Mouse (Mus musculus) heart, postnatal 10 days (tissue): ENCODE data around the gene Col4a2. TPM values are rescaled to one million over a fixed set of nuclear protein-coding genes. Genes with fewer than 3 reads are reported as not detected.
A peak's percentile ranks its signal among the peaks of the same experiment; 100 is the strongest.

ENCODE experiments used
- DNase-seq, 2 experiments: peaks; one replicate each; pipeline ENCODE4 v3.0.0; 2021
- intact Hi-C: fragments of 180-260 bp; cut with DNase I; formaldehyde crosslinking; loops from one replicate; pipeline ENCODE4 v1.15.1; 2025
- total RNA-seq, 2 experiments: library from RNA; stranded (reverse); gene quantifications; 2 replicates each; pipeline ENCODE4 v1.2.3; 2021

The Col4a2 gene
- total RNA-seq, 2 experiments from 2014 or later = 697 to 713 TPM

DNA sequence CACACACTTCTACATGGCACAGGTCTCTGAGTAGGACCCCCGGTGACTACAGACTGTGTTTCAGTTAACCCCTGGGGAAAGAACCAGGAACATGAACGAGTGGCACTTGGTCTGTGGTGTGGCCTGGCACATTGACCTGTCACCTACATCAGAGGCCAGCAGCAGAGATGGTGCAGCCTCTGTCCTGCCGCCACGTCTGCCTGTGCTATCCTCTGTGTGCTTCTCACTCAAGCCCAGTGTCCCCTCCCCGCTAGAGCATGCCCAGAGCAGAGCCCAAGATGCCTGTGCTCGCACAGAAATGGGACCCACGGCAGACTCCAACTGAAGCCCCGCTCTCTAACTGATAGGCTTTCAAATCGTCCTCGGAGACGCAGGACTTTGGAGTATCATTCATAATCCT lies 6.8 kb downstream of the Col4a2 start:
- no peak for DNase-seq
- intact Hi-C loops = no loop called here

GRCm38 (mm10) chr8:11321841-11322240 lies 9.2 kb downstream of the Col4a2 start:
- intact Hi-C loops = no loop called here
- no peak for DNase-seq

DNA sequence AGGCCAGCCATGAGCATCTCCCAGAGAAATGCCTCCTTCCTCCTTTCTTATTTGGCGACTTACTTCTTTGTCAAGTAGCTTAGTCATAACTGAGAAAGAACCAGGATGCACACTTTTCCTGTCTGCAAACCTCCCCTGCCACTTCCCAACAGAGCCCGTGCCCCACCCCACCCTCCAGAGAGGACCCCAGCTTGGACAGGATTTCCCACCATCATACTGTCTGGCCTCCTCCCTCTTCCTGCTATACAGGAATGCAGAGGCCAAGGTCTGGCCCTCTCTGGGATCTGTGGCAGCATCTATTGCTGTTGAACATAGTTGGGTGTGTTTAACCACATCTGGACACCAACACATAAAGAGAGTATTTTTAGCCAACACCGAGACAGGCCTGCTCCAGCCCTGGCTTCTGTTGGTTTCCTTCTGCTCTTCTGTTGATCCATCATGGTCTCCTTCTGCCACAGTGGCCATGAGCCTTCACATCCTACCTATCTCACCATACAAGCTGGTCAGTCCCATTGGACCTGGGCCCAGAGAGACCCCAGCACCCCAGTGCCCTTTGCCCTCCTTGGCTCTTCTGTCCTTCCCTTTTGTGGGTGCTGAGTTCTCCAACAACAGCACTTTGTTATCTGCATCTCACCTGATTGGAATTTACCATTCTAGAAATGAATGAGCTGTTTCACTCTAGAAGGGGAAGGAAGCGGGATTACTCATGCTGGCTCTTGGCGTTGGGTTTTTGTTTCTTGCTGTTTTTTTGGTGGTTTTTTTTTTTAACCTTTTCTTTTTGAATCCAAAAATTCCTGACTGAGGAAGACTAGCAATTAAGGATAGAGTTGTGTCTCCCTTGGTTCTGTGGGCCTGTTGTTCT lies 10.3 kb downstream of the Col4a2 start:
- intact Hi-C loops = no loop called here

GRCm38 (mm10) chr8:11323681-11324080 lies 11.1 kb downstream of the Col4a2 start:
- intact Hi-C loops = no loop called here
- no peak for DNase-seq

More for the DNA sequence above, 10.3 kb downstream of the Col4a2 start:
- peak in 1 of 2 experiments; percentile 52 for DNase-seq

DNA sequence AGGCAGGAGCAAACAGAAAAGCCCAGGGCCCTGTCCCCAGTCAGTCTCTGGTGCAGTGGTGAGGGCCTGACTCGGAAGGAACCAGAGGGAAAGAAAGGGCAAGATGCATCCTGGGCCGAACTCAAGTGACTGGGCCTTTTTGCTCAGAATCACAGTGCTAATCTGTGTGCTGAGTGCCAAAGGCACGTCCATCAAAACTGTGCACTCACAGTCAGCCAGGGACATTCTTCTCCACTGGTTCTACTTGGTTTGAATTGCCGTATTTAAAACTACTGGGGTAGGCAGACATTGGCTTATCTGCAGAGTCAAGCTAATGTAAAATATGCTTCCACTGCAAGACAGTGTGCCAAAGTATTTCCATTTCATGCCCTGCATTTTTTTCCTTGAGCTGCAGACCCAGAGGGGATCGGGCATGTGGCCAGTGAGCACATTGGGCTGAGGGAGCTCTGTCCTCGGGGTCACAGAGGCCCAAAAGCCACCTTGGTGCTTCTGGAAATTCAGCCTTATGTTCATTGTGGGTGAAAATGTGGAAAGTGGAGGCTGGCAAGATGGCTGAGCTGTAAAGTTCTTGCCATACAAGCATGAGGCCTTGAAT lies 12.3 kb downstream of the Col4a2 start:
- DNase-seq = peak in 1 of 2 experiments; percentile 54
- intact Hi-C loops = no loop called here

DNA sequence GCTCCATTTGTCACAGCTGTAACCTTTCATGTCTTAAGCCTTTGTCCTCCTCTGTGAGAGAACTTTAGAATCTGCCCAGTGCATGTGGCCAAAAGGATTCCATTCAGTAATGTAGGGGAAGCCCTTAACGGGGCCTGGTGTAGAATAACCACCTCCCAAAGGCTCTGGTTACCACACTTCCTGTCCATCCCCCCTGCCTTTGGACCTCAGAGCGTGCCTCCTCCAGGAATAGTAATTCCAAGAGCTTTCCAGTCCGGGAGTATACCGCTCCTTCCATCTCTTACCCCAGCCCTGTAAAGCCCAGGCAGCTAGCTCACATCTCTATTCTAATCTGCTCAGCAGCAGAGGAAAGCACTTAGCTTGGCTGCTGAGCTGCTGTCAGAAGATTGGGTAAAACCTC lies 14.7 kb downstream of the Col4a2 start:
- intact Hi-C loops = no loop called here
- no peak for DNase-seq

- DNase-seq = no peak
- intact Hi-C loops = no loop called here
Observed at GRCm38 (mm10) chr8:11327722-11328417, 15.3 kb downstream of the Col4a2 start.

DNA sequence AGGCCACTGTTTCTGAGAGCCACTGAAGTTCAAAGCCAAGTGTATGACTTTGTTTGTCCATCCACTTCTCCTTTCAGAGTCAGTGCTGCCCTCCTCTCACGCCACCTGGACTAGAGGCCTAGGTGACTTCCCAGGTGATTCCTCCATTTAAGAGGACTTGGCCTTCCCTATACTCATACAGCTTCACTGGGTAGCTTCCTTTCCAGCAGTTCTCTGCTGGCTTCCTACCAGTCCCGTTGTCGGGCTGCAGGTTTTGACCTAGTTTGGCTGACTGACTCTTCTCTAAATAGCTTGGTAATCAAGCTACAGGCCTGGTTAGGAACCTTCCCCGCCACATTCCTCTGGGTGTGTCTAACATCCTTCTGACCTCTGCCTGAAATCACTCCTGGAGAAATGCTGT lies 19.0 kb downstream of the Col4a2 start:
- peak; percentile 82 to 84 for DNase-seq
- intact Hi-C loops = loop anchor here (5.0 kb wide), 1 partner anchor 51 kb away; no protein-coding TSS in a partner anchor

GRCm38 (mm10) chr8:11333746-11334145 lies 21.1 kb downstream of the Col4a2 start:
- DNase-seq = no peak
- intact Hi-C loops = loop anchor here (5.0 kb wide), 1 partner anchor 49 kb away; no protein-coding TSS in a partner anchor

DNA sequence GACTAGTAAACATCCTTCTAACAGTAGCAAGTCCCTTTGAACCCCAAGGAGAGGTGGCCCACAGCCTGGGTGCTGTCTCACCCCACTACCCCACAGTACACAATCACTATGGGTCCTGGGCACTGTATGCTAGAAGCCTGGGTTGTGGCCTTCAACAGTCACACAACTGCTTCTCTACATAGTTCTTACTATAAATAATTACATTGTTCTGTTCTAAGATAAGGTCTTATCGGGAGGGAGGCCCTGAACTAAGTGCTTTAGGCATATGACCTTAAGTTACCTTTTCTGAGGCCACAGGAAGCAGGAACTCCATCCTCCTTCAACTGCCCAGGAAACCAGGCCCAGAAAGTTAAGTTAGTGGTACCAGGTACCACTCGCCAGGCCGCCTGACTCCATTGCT lies 21.9 kb downstream of the Col4a2 start:
- no peak for DNase-seq
- intact Hi-C loops = loop anchor here (5.0 kb wide), 1 partner anchor 48 kb away; no protein-coding TSS in a partner anchor

DNA sequence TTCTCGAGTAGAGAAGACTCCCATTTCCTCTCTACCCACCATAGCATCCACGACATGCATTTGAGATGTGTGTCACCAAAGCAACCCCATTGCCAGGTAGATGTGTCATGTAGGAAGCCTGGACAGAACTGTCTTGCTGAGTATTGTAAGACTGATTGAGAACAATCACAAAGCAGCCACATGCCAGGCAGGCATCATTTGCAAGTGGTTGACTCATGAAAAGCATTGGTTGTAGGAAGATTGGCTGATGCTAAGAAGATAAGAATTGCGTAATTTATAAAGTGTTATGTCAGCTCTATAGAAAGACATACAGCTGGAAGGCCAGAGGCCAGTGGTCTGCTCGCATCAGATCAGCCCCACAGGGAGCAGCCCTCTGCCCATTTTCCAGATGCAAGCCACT lies 22.6 kb downstream of the Col4a2 start:
- DNase-seq = no peak
- intact Hi-C loops = no loop called here

DNA sequence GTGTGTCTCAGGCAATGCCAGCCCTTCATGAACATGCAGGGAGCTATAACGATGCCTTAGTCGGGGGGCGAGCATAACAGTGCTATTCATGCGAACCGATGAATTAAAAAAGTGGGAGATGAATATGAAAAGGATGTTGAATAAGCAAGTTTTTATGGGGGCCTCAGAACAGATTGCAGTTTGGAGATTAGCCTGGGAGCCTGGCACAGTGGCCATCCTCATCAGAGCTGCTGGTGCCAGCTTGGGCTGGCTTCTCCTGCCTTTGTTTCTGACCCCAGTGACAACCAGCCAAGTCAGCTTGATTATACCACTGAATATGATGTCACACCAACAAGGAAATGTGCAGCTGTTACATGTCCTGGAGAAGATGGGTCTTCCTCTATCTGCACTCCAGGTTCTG lies 23.7 kb downstream of the Col4a2 start:
- intact Hi-C loops = no loop called here
- DNase-seq = no peak

- intact Hi-C loops = no loop called here
- no peak for DNase-seq
Observed at GRCm38 (mm10) chr8:11337642-11338041, 25.0 kb downstream of the Col4a2 start.

DNA sequence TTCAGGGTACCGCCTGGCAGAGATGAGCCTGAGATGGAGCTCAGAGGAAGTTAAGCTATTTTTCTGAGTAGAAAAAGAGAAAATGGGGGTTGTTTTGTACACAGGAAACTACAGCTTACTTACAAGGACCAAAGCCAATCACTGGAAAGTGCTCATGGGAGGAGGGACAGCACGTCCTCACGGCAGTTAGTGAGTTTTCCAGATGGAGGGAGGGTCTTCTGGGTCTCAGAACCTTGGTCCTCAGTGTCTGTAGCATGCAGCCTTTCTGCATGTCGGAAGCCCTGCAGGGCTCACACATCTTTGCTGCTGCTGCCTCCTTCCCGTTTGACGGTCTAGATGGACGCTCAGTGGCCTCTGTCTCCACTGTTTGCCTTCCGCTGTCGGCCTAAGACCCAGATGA lies 25.9 kb downstream of the Col4a2 start:
- no peak for DNase-seq
- intact Hi-C loops = no loop called here

- DNase-seq = peak in 1 of 2 experiments; percentile 69
- intact Hi-C loops = no loop called here
Observed at GRCm38 (mm10) chr8:11340310-11341110, 27.9 kb downstream of the Col4a2 start.

DNA sequence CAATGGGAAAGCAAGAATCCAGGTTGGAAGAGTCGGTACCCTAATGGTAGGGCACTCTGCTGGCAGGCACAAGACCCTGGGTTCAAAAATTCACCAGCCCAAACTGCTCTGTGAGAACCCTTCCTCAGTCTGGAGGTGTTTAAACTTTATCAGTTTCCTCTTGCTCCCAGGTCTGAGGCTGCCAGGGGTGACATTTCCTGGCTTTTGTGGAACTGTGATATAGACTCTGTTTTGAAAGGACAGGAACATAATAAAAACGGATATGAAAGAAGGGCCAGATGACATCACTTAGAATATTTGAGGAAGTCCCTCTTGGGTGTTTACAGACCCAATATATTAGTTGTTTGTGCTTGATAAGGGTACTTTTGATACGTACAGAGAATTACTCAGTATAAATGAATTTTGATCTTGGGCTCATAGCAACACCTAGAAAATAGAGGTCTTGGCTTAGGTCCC lies 28.5 kb downstream of the Col4a2 start:
- DNase-seq = no peak
- intact Hi-C loops = no loop called here

DNA sequence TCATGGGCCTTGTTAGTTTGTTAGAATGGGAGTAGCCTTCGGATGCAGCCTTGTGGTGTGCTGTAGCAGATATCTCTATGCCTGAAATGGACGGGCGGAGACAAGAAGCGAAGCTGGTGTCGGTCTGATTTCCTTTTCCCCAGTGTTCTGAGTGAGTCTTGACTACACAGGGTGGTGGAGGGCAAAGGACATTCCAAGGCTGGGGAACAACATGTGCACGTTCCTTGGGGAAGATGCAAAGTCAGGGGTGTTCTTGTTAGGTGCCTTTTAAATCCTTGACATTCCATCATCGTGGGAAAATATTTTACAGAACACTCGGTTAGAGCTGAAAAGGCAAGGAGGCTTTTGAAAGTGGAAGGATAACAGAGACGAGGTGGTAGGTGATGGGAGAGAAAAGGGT lies 31.9 kb downstream of the Col4a2 start:
- no peak for DNase-seq
- intact Hi-C loops = no loop called here

DNA sequence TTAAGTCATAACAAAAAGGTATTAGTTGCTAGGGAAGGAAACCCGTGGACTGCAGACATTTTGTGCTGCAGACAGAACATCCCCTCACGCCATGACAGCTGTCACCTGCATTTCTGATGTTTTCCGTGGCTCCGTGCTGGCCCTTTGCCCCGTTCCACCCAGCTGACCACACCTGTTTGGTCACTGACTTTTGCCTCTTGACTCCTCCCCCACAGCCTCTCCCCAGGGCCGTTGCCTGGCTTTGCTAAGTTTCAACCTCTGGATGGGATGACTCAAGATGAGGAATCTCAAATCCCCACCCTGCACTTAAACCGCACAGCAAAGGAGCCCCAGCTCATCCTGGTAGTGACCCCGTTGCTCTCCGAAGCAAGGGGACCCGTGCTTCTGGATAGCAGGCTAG lies 33.6 kb downstream of the Col4a2 start:
- intact Hi-C loops = no loop called here
- no peak for DNase-seq

GRCm38 (mm10) chr8:11347699-11348098 lies 35.1 kb downstream of the Col4a2 start:
- DNase-seq = no peak
- intact Hi-C loops = no loop called here

- DNase-seq = peak in 1 of 2 experiments; percentile 72
Observed at GRCm38 (mm10) chr8:11348622-11349021, 36.0 kb downstream of the Col4a2 start.

DNA sequence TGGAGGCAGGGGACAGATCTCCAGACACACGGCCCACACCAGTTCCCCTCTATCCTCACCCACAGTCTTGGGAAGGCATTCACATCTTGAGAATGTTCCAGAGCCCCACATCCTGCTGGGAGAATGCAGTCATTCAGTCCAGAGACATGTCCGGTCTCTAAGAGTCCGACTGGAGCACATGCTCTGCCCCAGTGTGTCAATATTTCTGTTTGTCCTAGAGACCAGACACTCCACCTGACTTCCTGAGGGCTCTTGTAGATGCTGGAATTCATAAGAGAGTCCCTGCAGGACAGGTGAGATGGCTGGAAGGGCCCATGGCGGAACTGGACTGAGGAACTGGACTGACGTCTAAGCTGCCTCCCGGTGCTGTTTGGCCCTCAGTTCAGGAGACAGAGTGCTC lies 38.8 kb downstream of the Col4a2 start:
- DNase-seq = no peak
- intact Hi-C loops = no loop called here

More at GRCm38 (mm10) chr8:11348622-11349021, 36.0 kb downstream of the Col4a2 start:
- intact Hi-C loops = no loop called here
